Mouse (Mus musculus) kidney, embryonic 16.5 days (tissue): Measurements from ENCODE around the gene Slc43a1. TPM values are rescaled to one million over a fixed set of nuclear protein-coding genes. Genes with fewer than 3 reads are reported as not detected.
A peak's percentile ranks its signal among the peaks of the same experiment; 100 is the strongest.

Experiments
- ATAC-seq: fragments of 200-750 bp; cut with Nextera tagmentation; 2 replicates; pipeline ENCODE4 v1.8.0; 2017; ENCODE audit warnings: moderate TSS enrichment; ENCODE audit not compliant: low FRiP score, low TSS enrichment
- H3K27ac ChIP-seq: fragments of 300-500 bp; sonication (generic); 2 replicates; pipeline ENCODE4 v1.5.1; 2014; ENCODE audit warnings: low read length
- H3K27me3 ChIP-seq: fragments of 300-500 bp; sonication (generic); 2 replicates; pipeline ENCODE4 v1.6.1; 2014; ENCODE audit warnings: low read length, control low read depth, mixed read lengths; ENCODE audit not compliant: insufficient read depth
- H3K36me3 ChIP-seq: fragments of 300-500 bp; sonication (generic); 2 replicates; pipeline ENCODE4 v1.6.1; 2014; ENCODE audit warnings: low read length, control low read depth, mixed read lengths; ENCODE audit not compliant: insufficient read depth
- H3K4me1 ChIP-seq: fragments of 300-500 bp; sonication (generic); 2 replicates; pipeline ENCODE4 v1.6.1; 2014; ENCODE audit warnings: low read length, control low read depth, mixed read lengths; ENCODE audit not compliant: insufficient read depth
- H3K4me2 ChIP-seq: fragments of 300-500 bp; sonication (generic); replicated peaks from 2 replicates; pipeline ENCODE4 v1.6.1; 2014; ENCODE audit warnings: low read depth, low read length
- H3K4me3 ChIP-seq: fragments of 300-500 bp; sonication (generic); 2 replicates; pipeline ENCODE4 v1.5.1; 2014; ENCODE audit warnings: mild to moderate bottlenecking, low read length
- H3K9ac ChIP-seq: fragments of 300-500 bp; sonication (generic); replicated peaks from 2 replicates; pipeline ENCODE4 v1.6.1; 2014; ENCODE audit warnings: low read length
- H3K9me3 ChIP-seq: fragments of 300-500 bp; sonication (generic); 2 replicates; pipeline ENCODE4 v1.6.1; 2016; ENCODE audit warnings: low read length, control low read depth
- WGBS: fragments of 180-500 bp; shearing (Covaris S2); extraction: QIAGEN DNeasy Blood & Tissue Kit; methylation state at CpG from one replicate; pipeline ENCODE4 v1.1.7; 2014; 5-methylcytosine and 5-hydroxymethylcytosine counted together
- polyA plus RNA-seq: library from polyadenylated mRNA; unstranded; fragments of >200 nt; fragmentation: Nextera tagmentation; extraction: Ambion mirVana; gene quantifications from 2 replicates; pipeline ENCODE4 v1.2.1, GENCODE M21; 2015

The Slc43a1 gene
- polyA plus RNA-seq, 1 experiment from 2014 or later = 15.6 TPM

- Histone ChIP-seq H3K4me1 (peaks cover 14% of the 10 kb centered on the region), H3K27ac (no peak overlapping the region), H3K27me3 (peaks cover 30% of the 10 kb centered on the region), H3K4me2 (no peak overlapping the region), H3K9ac (no peak overlapping the region), H3K9me3 (no peaks in the 10 kb centered on the region), H3K4me3 (no peak overlapping the region), H3K36me3 (no peaks in the 10 kb centered on the region)
- ATAC-seq = no peak
- 80% methylated on average over 7 of the region's 8 CpGs for WGBS
Measured at GRCm38 (mm10) chr2:84880590-84880989, 41.9 kb downstream of the Slc43a1 start.

- ATAC-seq = 0 out of 2 replicates have a peak, but pooled peaks have one; percentile 27
- Histone ChIP-seq H3K27me3 (peaks cover 48% of the 10 kb centered on the region), H3K27ac (no peak overlapping the region), H3K9me3 (no peaks in the 10 kb centered on the region), H3K4me2 (peak overlapping the region; percentile 50), H3K4me1 (peaks cover 30% of the 10 kb centered on the region), H3K4me3 (peak overlapping the region; percentile 23), H3K36me3 (no peaks in the 10 kb centered on the region), H3K9ac (no peak overlapping the region)
- WGBS = 3% methylated on average over 23 of the region's 23 CpGs
Measured at GRCm38 (mm10) chr2:84882606-84883005, 44.0 kb downstream of the Slc43a1 start.

DNA sequence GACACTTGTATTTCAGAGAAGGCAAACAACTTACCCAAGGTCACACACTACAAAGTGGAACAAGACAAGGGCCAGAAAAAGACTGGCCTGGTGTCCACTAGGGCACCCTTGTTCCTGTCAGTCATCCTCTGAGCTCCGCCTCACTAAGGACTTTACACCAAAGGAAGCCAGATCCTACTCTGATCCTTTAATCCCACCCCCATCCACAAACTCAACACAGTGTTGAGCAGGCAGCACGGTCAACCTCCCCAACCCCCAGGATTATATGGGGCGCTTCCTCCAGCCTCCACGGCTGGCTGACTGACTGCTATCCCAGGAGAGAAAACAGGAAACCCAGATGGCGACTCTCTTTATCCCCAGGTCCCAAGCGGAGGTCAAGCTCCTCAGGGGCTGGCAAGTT, 44.4 kb downstream of the Slc43a1 start:
- no peak overlapping the region for H3K9ac ChIP-seq
- H3K27me3 ChIP-seq = peaks cover 53% of the 10 kb centered on the region
- no peaks in the 10 kb centered on the region for H3K36me3 ChIP-seq
- H3K4me3 ChIP-seq = peak overlapping the region; percentile 23
- no peak overlapping the region for H3K27ac ChIP-seq
- H3K4me1 ChIP-seq = peaks cover 35% of the 10 kb centered on the region
- H3K9me3 ChIP-seq = no peaks in the 10 kb centered on the region
- ATAC-seq = peak; percentile 33
- H3K4me2 ChIP-seq = peak overlapping the region; percentile 50
- WGBS = 2% methylated on average over 6 of the region's 6 CpGs

DNA sequence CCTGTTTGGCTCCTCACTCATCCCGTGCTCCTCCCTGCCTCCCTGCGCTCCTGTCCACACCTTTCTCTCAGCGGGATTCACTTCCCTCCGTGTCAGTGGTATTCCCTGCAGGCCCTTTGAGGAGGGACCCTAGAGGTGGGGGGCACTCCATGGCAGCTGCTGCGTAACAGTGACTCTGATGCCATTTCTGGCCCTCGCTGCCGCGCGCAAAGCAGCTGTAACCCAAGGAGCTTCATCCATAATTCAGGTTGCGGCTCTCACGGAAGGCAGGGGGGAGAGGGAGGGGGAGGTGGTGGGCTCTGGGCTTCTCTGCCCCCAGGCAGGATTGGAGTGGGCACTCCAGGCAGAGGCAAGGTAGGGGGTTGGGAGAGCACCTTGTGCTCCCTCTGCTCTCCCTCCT, 44.9 kb downstream of the Slc43a1 start:
- peaks cover 55% of the 10 kb centered on the region for H3K27me3 ChIP-seq
- H3K27ac ChIP-seq = no peak overlapping the region
- H3K4me2 ChIP-seq = peak overlapping the region; percentile 50
- WGBS = 8% methylated on average over 11 of the region's 11 CpGs
- peak overlapping the region; percentile 23; the same call in 1 of the 2 replicates for H3K4me3 ChIP-seq
- H3K9me3 ChIP-seq = no peaks in the 10 kb centered on the region
- H3K36me3 ChIP-seq = no peaks in the 10 kb centered on the region
- peaks cover 37% of the 10 kb centered on the region for H3K4me1 ChIP-seq
- H3K9ac ChIP-seq = no peak overlapping the region
- 0 out of 2 replicates have a peak, but pooled peaks have one; percentile 0 for ATAC-seq

DNA sequence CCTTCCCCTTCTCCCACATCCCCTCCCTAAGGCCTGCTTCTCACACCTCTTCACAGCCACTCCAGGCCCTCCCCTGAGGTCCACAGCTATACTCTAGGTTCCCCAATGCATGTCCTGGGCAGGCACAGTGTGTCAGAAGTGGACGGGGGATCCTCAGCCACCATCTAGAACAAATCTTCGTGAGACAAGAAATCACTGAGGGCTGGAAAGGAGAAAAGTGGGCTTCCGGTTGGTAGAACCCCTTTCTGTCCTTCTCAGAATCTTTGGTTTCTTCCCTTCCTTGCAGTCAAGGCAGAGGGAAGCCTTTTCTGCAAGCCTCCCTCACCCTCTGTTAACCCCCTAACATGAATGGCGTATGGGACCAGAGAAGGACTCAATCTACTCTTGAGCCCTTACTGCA, 45.3 kb downstream of the Slc43a1 start:
- peak overlapping the region; percentile 50; the same call in 1 of the 2 replicates for H3K4me2 ChIP-seq
- no peak overlapping the region for H3K27ac ChIP-seq
- peaks cover 41% of the 10 kb centered on the region for H3K4me1 ChIP-seq
- no peak overlapping the region for H3K4me3 ChIP-seq
- H3K9ac ChIP-seq = no peak overlapping the region
- 74% methylated on average over 4 of the region's 4 CpGs for WGBS
- no peaks in the 10 kb centered on the region for H3K36me3 ChIP-seq
- peaks cover 59% of the 10 kb centered on the region for H3K27me3 ChIP-seq
- no peak for ATAC-seq
- H3K9me3 ChIP-seq = no peaks in the 10 kb centered on the region

GRCm38 (mm10) chr2:84884611-84885010, 46.0 kb downstream of the Slc43a1 start:
- no peak for ATAC-seq
- H3K4me3 ChIP-seq = no peak overlapping the region
- no peak overlapping the region for H3K9ac ChIP-seq
- H3K27ac ChIP-seq = no peak overlapping the region
- no peaks in the 10 kb centered on the region for H3K9me3 ChIP-seq
- H3K4me2 ChIP-seq = no peak overlapping the region
- peaks cover 66% of the 10 kb centered on the region for H3K27me3 ChIP-seq
- WGBS = 36% methylated on average over 4 of the region's 4 CpGs
- H3K4me1 ChIP-seq = peaks cover 47% of the 10 kb centered on the region
- H3K36me3 ChIP-seq = no peaks in the 10 kb centered on the region

GRCm38 (mm10) chr2:84885084-84886055, 46.7 kb downstream of the Slc43a1 start:
- no peak overlapping the region for H3K27ac ChIP-seq
- no peaks in the 10 kb centered on the region for H3K36me3 ChIP-seq
- H3K4me2 ChIP-seq = peak overlapping the region; percentile 82
- peak overlapping the region; percentile 65; the same call in 1 of the 2 replicates for H3K4me3 ChIP-seq
- no peak overlapping the region for H3K9ac ChIP-seq
- H3K27me3 ChIP-seq = peaks cover 69% of the 10 kb centered on the region
- H3K4me1 ChIP-seq = peaks cover 47% of the 10 kb centered on the region
- no peaks in the 10 kb centered on the region for H3K9me3 ChIP-seq
- 15% methylated on average over 21 of the region's 23 CpGs for WGBS
- no peak for ATAC-seq

DNA sequence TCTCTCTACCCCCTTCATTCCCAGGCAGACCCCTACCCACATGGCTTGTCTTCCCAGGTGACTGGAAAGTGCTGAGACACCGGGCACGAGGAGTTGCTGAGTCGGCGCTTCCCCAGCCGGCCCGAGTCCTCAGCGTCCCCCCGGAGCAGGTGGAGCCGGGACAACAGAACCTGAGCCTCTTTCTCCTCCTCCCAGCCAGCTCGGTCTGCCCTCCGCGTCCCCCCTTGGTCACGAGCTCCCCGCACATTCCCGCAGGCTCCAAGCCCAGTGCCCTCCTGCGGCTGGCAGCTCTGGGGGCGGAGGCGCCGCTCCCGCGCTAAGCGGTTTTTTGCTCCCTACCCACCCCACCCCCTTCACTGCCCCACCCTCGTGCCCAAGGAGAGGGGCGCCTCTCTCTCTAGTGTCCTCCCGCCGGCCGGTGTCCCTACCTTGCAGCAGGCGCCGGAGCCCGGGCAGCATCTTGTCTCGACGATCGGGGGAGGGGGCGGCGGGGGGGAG, 47.6 kb downstream of the Slc43a1 start, which contains the start of gene Rtn4rl2:
Rtn4rl2 (minus strand) TSS at position 477 of the 498 bp plus-strand sequence.
- H3K27me3 ChIP-seq = peaks cover 67% of the 10 kb centered on the region
- peaks cover 47% of the 10 kb centered on the region for H3K4me1 ChIP-seq
- peak within 1 kb of the TSS; percentile 82 for H3K4me2 ChIP-seq
- peak within 1 kb of the TSS; percentile 65 for H3K4me3 ChIP-seq
- ATAC-seq = peak; percentile 10; the same call in 1 of the 2 replicates
- no peak within 1 kb of the TSS for H3K27ac ChIP-seq
- H3K9ac ChIP-seq = peak within 1 kb of the TSS; percentile 61
- H3K9me3 ChIP-seq = no peaks in the 10 kb centered on the region
- no peaks in the 10 kb centered on the region for H3K36me3 ChIP-seq
- WGBS = under 1% methylated on average over 33 of the region's 35 CpGs

- H3K27me3 ChIP-seq = peaks cover 67% of the 10 kb centered on the region
- H3K9me3 ChIP-seq = no peaks in the 10 kb centered on the region
- H3K4me1 ChIP-seq = peaks cover 47% of the 10 kb centered on the region
- peak overlapping the region; percentile 65 for H3K4me3 ChIP-seq
- no peaks in the 10 kb centered on the region for H3K36me3 ChIP-seq
- no peak overlapping the region for H3K27ac ChIP-seq
- peak overlapping the region; percentile 61 for H3K9ac ChIP-seq
- peak overlapping the region; percentile 82 for H3K4me2 ChIP-seq
- under 1% methylated on average over 29 of the region's 39 CpGs for WGBS
- peak; percentile 33; the same call in 1 of the 2 replicates for ATAC-seq
Measured at GRCm38 (mm10) chr2:84886821-84887281, 48.2 kb downstream of the Slc43a1 start.
